Mouse (Mus musculus) heart, adult 2 months (tissue): Measurements from ENCODE around the gene Hsp90aa1. TPM values are rescaled to one million over a fixed set of nuclear protein-coding genes. Genes with fewer than 3 reads are reported as not detected.

ENCODE experiments used
- DNase-seq, 2 experiments: peaks; one replicate each; pipeline ENCODE4 v3.0.0; 2021
- H3K27ac ChIP-seq: fragments of 200-600 bp; 2 replicates; pipeline ENCODE4 v1.8.1; 2022
- H3K27me3 ChIP-seq: fragments of 200-500 bp; 2 replicates; pipeline ENCODE4 v1.6.1; 2012; ENCODE audit warnings: mild to moderate bottlenecking, low read length, inconsistent platforms, mixed read lengths; ENCODE audit not compliant: control insufficient read depth, insufficient read depth
- H3K36me3 ChIP-seq: fragments of 200-500 bp; 2 replicates; pipeline ENCODE4 v1.6.1; 2012; ENCODE audit warnings: low read length, inconsistent platforms; ENCODE audit not compliant: control insufficient read depth, insufficient read depth
- H3K4me1 ChIP-seq: fragments of 200-500 bp; 2 replicates; pipeline ENCODE4 v1.6.1; 2011; ENCODE audit warnings: low read length; ENCODE audit not compliant: control insufficient read depth, insufficient read depth
- H3K4me3 ChIP-seq: fragments of 200-600 bp; 2 replicates; pipeline ENCODE4 v1.8.1; 2022
- H3K79me2 ChIP-seq: fragments of 200-500 bp; replicated peaks from 2 replicates; pipeline ENCODE4 v1.6.1; 2012; ENCODE audit warnings: mild to moderate bottlenecking, inconsistent platforms, low read length, moderate library complexity, mixed read lengths; ENCODE audit not compliant: control insufficient read depth, insufficient read depth
- H3K9ac ChIP-seq: fragments of 200-500 bp; 2 replicates; pipeline ENCODE4 v1.6.1; 2012; ENCODE audit warnings: low read depth, mild to moderate bottlenecking, control low read depth, inconsistent platforms, low read length, mixed read lengths
- CTCF ChIP-seq: fragments of 200-600 bp; IDR thresholded peaks from 2 replicates; pipeline ENCODE4 v1.8.1; 2022; ENCODE audit warnings: antibody characterized with exemption, mild to moderate bottlenecking, moderate library complexity
- EP300 ChIP-seq: fragments of 200-500 bp; IDR thresholded peaks from 2 replicates; pipeline ENCODE4 v1.6.1; 2011; ENCODE audit warnings: low read depth, low read length, control low read depth; ENCODE audit not compliant: insufficient read depth
- POLR2A ChIP-seq: fragments of 200-500 bp; IDR thresholded peaks from 2 replicates; pipeline ENCODE4 v1.6.1; 2011; ENCODE audit warnings: mild to moderate bottlenecking, low read depth, low read length, control low read depth; ENCODE audit not compliant: insufficient read depth
- WGBS: fragments of 180-500 bp; shearing (Covaris S2); methylation state at CpG from one replicate; pipeline ENCODE4 v1.1.7; 2018; 5-methylcytosine and 5-hydroxymethylcytosine counted together
- intact Hi-C: fragments of 180-260 bp; cut with DNase I; formaldehyde crosslinking; loops from one replicate; pipeline ENCODE4 v1.15.1; 2025
- polyA plus RNA-seq: library from polyadenylated mRNA; depleted of rRNA; stranded (reverse); fragments of >200 nt; gene quantifications from 2 replicates; pipeline ENCODE4 v1.2.3, GENCODE M21; 2012
- total RNA-seq, 2 experiments: library from RNA; stranded (reverse); gene quantifications; 2 replicates each; pipeline ENCODE4 v1.2.3; 2021

Gene Hsp90aa1
- total and polyA plus RNA-seq, 3 experiments, result 47.5 to 228 (median 186) TPM

- DNase-seq, result no peak
- Histone ChIP-seq H3K4me3 (no peak overlapping the region), H3K79me2 (peaks cover 2% of the 10 kb centered on the region; the same call in 1 of the 2 replicates), H3K4me1 (peaks cover 4% of the 10 kb centered on the region), H3K27me3 (no peaks in the 10 kb centered on the region), H3K9ac (no peak overlapping the region), H3K27ac (no peak overlapping the region), H3K36me3 (no peaks in the 10 kb centered on the region)
- intact Hi-C loops, result no loop called here
- TF ChIP-seq POLR2A (no peak), EP300 (no peak), CTCF (no peak)
- WGBS, result 86% methylated on average over 2 of the region's 2 CpGs
Measured at GRCm38 (mm10) chr12:110700730-110701129, 1.8 kb downstream of the Hsp90aa1 start.

- no peak for DNase-seq
- Histone ChIP-seq H3K79me2 (peaks cover 2% of the 10 kb centered on the region; the same call in 1 of the 2 replicates), H3K9ac (no peak overlapping the region), H3K4me3 (no peak overlapping the region), H3K36me3 (peaks cover 9% of the 10 kb centered on the region), H3K4me1 (peaks cover 4% of the 10 kb centered on the region), H3K27me3 (no peaks in the 10 kb centered on the region), H3K27ac (no peak overlapping the region)
- intact Hi-C loops, result no loop called here
- TF ChIP-seq POLR2A, result no peak
- TF ChIP-seq EP300, result no peak
- no peak for TF ChIP-seq CTCF
- WGBS, result 38% methylated on average over 2 of the region's 2 CpGs
Measured at GRCm38 (mm10) chr12:110699171-110699547, 3.4 kb downstream of the Hsp90aa1 start.

- TF ChIP-seq EP300, result no peak
- TF ChIP-seq CTCF, result no peak
- no peak for TF ChIP-seq POLR2A
Measured at GRCm38 (mm10) chr12:110698523-110699170, 3.9 kb downstream of the Hsp90aa1 start.

GRCm38 (mm10) chr12:110698080-110698479 is 4.4 kb downstream of the Hsp90aa1 start:
- no peaks in the 10 kb centered on the region for H3K27me3 ChIP-seq
- intact Hi-C loops, result loop anchor here (1.0 kb wide), 1 partner anchor 251 kb away; the partner anchor contains the start of gene Ppp2r5c
- H3K36me3 ChIP-seq, result peaks cover 13% of the 10 kb centered on the region
- DNase-seq, result no peak
- H3K4me1 ChIP-seq, result peaks cover 3% of the 10 kb centered on the region
- no peak overlapping the region for H3K4me3 ChIP-seq
- H3K79me2 ChIP-seq, result peaks cover 2% of the 10 kb centered on the region; the same call in 1 of the 2 replicates
- no peak for TF ChIP-seq CTCF
- TF ChIP-seq EP300, result no peak
- TF ChIP-seq POLR2A, result no peak
- no peak overlapping the region for H3K27ac ChIP-seq
- 94% methylated on average over 1 of the region's 1 CpGs for WGBS
- H3K9ac ChIP-seq, result no peak overlapping the region

More at GRCm38 (mm10) chr12:110698523-110699170, 3.9 kb downstream of the Hsp90aa1 start:
- Histone ChIP-seq H3K4me1 (peaks cover 4% of the 10 kb centered on the region), H3K4me3 (no peak overlapping the region), H3K79me2 (peaks cover 2% of the 10 kb centered on the region; the same call in 1 of the 2 replicates), H3K27ac (no peak overlapping the region), H3K36me3 (peaks cover 12% of the 10 kb centered on the region), H3K9ac (no peak overlapping the region), H3K27me3 (no peaks in the 10 kb centered on the region)
- intact Hi-C loops, result loop anchor here (1.0 kb wide), 1 partner anchor 251 kb away; the partner anchor contains the start of gene Ppp2r5c
- 58% methylated on average over 15 of the region's 15 CpGs for WGBS
- DNase-seq, result no peak

- no peak overlapping the region for H3K9ac ChIP-seq
- H3K79me2 ChIP-seq, result peaks cover 2% of the 10 kb centered on the region; the same call in 1 of the 2 replicates
- peaks cover 2% of the 10 kb centered on the region for H3K4me1 ChIP-seq
- TF ChIP-seq EP300 (no peak), CTCF (no peak), POLR2A (no peak)
- 52% methylated on average over 5 of the region's 5 CpGs for WGBS
- DNase-seq, result no peak
- no peaks in the 10 kb centered on the region for H3K27me3 ChIP-seq
- intact Hi-C loops, result no loop called here
- H3K36me3 ChIP-seq, result peaks cover 16% of the 10 kb centered on the region
- no peak overlapping the region for H3K4me3 ChIP-seq
- no peak overlapping the region for H3K27ac ChIP-seq
Measured at GRCm38 (mm10) chr12:110697457-110697856, 5.1 kb downstream of the Hsp90aa1 start.

GRCm38 (mm10) chr12:110696975-110697400 is 5.5 kb downstream of the Hsp90aa1 start:
- DNase-seq, result no peak
- intact Hi-C loops, result no loop called here
- TF ChIP-seq POLR2A (no peak), CTCF (no peak), EP300 (no peak)
- Histone ChIP-seq H3K36me3 (peaks cover 16% of the 10 kb centered on the region), H3K4me3 (peak overlapping the region; percentile 70), H3K79me2 (peaks cover 2% of the 10 kb centered on the region; the same call in 1 of the 2 replicates), H3K4me1 (peaks cover 2% of the 10 kb centered on the region), H3K27ac (peak overlapping the region; percentile 90), H3K9ac (peak overlapping the region; percentile 87), H3K27me3 (no peaks in the 10 kb centered on the region)
- 45% methylated on average over 9 of the region's 9 CpGs for WGBS
